ENCODE assay signal across 14 mouse cellular contexts in the genomic region with DNA sequence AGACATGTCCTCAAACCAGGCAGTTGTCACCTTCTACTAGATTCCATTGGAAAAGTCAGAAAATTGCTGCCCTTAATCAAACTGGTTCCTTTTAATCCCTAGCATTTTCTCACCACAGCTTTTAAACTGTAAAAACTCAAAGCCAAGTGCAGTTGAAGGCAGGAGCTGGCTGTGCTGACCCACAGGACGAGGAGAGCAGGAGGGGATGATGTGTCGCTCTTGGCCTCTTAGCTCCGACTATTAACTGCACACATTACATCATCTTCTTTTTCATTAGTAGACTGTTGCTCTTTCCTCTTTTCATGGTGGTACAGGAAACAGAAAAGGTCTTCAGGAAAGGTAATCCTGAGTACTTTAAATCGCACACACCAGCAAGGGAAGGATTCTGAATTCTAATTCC. TPM values are rescaled to one million over a fixed set of nuclear protein-coding genes. Genes with fewer than 3 reads are reported as not detected.
DNase-seq lines count a peak whose midpoint lies in the region; ATAC-seq and TF ChIP-seq lines count a peak whose summit lies in the region.
"Had no signal": no experiment of that assay in that cellular context is flagged by ENCODE, and none has a peak within 500 bp of the region (broad histone marks: within the 10 kb centered on the region; RNA-seq: fewer than 3 reads in every experiment).

No protein-coding gene starts in this region.

- TF ChIP-seq POLR2A in kidney, adult 2 months (IDR thresholded peaks at IDR 0.05; ENCODE audit: low read depth, low read length), result no peak
- TF ChIP-seq POLR2A in ES-Bruce4 (IDR thresholded peaks at IDR 0.05; ENCODE audit: insufficient read depth, low read length), result no peak

- no peak for DNase-seq in kidney, adult 2 months
- DNase-seq in kidney, postnatal 36 days, result no peak
- DNase-seq in right cerebral cortex, adult 18-20 months, result no peak
- no peak for DNase-seq in T-cell, adult 2 months (ENCODE audit: low spot score)
- DNase-seq: cerebellum, adult 9-11 months; liver; thymus, postnatal 4 days had no signal

- 0 out of 2 replicates have a peak overlapping the region, but pooled peaks have one; percentile 46 for H3K27ac ChIP-seq in kidney, adult 2 months (ENCODE audit: insufficient read depth, low read depth, low read length)
- peak overlapping the region; percentile 29 for H3K27ac ChIP-seq in ES-Bruce4 (ENCODE audit: insufficient read depth, low read length)
- peak overlapping the region; percentile 28; the same call in 1 of the 2 replicates for H3K27ac ChIP-seq in embryonic facial prominence, embryonic 13.5 days
- H3K27ac ChIP-seq in intestine, postnatal 0 days (ENCODE audit: low read depth, low read length), result peak overlapping the region; percentile 52
- H3K27ac ChIP-seq: forebrain, embryonic 10.5 days; hindbrain, embryonic 13.5 days; midbrain, embryonic 10.5 days had no signal

- no peak overlapping the region for H3K9ac ChIP-seq in ES-Bruce4 (ENCODE audit: low read depth, poor library complexity, severe bottlenecking)
- no peak overlapping the region for H3K9ac ChIP-seq in embryonic facial prominence, embryonic 13.5 days
- H3K9ac ChIP-seq in intestine, postnatal 0 days (ENCODE audit: low read depth, low read length), result peak overlapping the region; percentile 12; the same call in 1 of the 2 replicates
- H3K9ac ChIP-seq: hindbrain, embryonic 13.5 days had no signal

- H3K4me1 ChIP-seq in kidney, adult 2 months (ENCODE audit: control insufficient read depth, insufficient read depth, low read length), result peaks cover 4% of the 10 kb centered on the region
- H3K4me1 ChIP-seq in ES-Bruce4 (ENCODE audit: control insufficient read depth, insufficient read depth, low read length), result no peaks in the 10 kb centered on the region
- peaks cover 5% of the 10 kb centered on the region; the same call in 1 of the 2 replicates for H3K4me1 ChIP-seq in embryonic facial prominence, embryonic 13.5 days
- 0 out of 2 replicates have a peak, but pooled peaks cover 3% of the 10 kb centered on the region for H3K4me1 ChIP-seq in intestine, postnatal 0 days (replicated peaks; ENCODE audit: control insufficient read depth, insufficient read depth, low read length)
- H3K4me1 ChIP-seq: forebrain, embryonic 10.5 days; midbrain, embryonic 10.5 days had no signal

- no peak overlapping the region for H3K4me3 ChIP-seq in kidney, adult 2 months (ENCODE audit: insufficient read depth, low read depth, low read length)
- H3K4me3 ChIP-seq in ES-Bruce4 (ENCODE audit: low read depth, low read length), result no peak overlapping the region
- no peak overlapping the region for H3K4me3 ChIP-seq in embryonic facial prominence, embryonic 13.5 days
- no peak overlapping the region for H3K4me3 ChIP-seq in intestine, postnatal 0 days (ENCODE audit: low read depth, low read length)
- H3K4me3 ChIP-seq: forebrain, embryonic 10.5 days; hindbrain, embryonic 13.5 days; midbrain, embryonic 10.5 days had no signal

- no peaks in the 10 kb centered on the region for H3K27me3 ChIP-seq in kidney, adult 2 months (replicated peaks; ENCODE audit: control insufficient read depth, insufficient read depth, low read length)
- no peaks in the 10 kb centered on the region for H3K27me3 ChIP-seq in ES-Bruce4 (ENCODE audit: control insufficient read depth, insufficient read depth, low read length, poor library complexity, severe bottlenecking)
- no peaks in the 10 kb centered on the region for H3K27me3 ChIP-seq in embryonic facial prominence, embryonic 13.5 days
- H3K27me3 ChIP-seq in intestine, postnatal 0 days (replicated peaks; ENCODE audit: control insufficient read depth, insufficient read depth, low read length), result no peaks in the 10 kb centered on the region
- H3K27me3 ChIP-seq: hindbrain, embryonic 13.5 days had no signal

- ATAC-seq in embryonic facial prominence, embryonic 13.5 days (ENCODE audit: insufficient number of reproducible peaks, insufficient read depth, low FRiP score, low TSS enrichment, low read depth), result no peak
- 0 out of 2 replicates have a peak, but pooled peaks have one; percentile 34 for ATAC-seq in intestine, postnatal 0 days

- 66% methylated on average over 4 of the region's 4 CpGs for WGBS in kidney, adult 2 months
- 79% methylated on average over 4 of the region's 4 CpGs for WGBS in embryonic facial prominence, embryonic 13.5 days
- WGBS in intestine, postnatal 0 days, result 33% methylated on average over 4 of the region's 4 CpGs

- H3K36me3 ChIP-seq in kidney, adult 2 months (ENCODE audit: control insufficient read depth, insufficient read depth, low read length), result no peaks in the 10 kb centered on the region
- no peaks in the 10 kb centered on the region for H3K36me3 ChIP-seq in ES-Bruce4 (ENCODE audit: control insufficient read depth, insufficient read depth, low read length, poor library complexity, severe bottlenecking)
- H3K36me3 ChIP-seq in embryonic facial prominence, embryonic 13.5 days, result peaks cover 24% of the 10 kb centered on the region; the same call in 1 of the 2 replicates
- H3K36me3 ChIP-seq in intestine, postnatal 0 days (ENCODE audit: control insufficient read depth, insufficient read depth), result peaks cover 33% of the 10 kb centered on the region

- H3K9me3 ChIP-seq in ES-Bruce4 (replicated peaks; ENCODE audit: control insufficient read depth, insufficient read depth, low read length, poor library complexity, severe bottlenecking), result no peaks in the 10 kb centered on the region
- H3K9me3 ChIP-seq in embryonic facial prominence, embryonic 13.5 days, result no peaks in the 10 kb centered on the region
- no peaks in the 10 kb centered on the region for H3K9me3 ChIP-seq in intestine, postnatal 0 days (ENCODE audit: control insufficient read depth)
- H3K9me3 ChIP-seq: forebrain, embryonic 10.5 days; hindbrain, embryonic 13.5 days; midbrain, embryonic 10.5 days had no signal

- no peak overlapping the region for H3K4me2 ChIP-seq in embryonic facial prominence, embryonic 13.5 days
- peak overlapping the region; percentile 9; the same call in 1 of the 2 replicates for H3K4me2 ChIP-seq in intestine, postnatal 0 days (replicated peaks; ENCODE audit: low read depth)
- H3K4me2 ChIP-seq: hindbrain, embryonic 13.5 days had no signal

- TF ChIP-seq EP300 in ES-Bruce4 (IDR thresholded peaks at IDR 0.05; ENCODE audit: insufficient read depth, low read depth, low read length), result no peak

- TF ChIP-seq CTCF in kidney, adult 2 months (conservative IDR thresholded peaks at IDR 0.05; ENCODE audit: insufficient read depth, insufficient read length, low read depth, low read length), result no peak
- no peak for TF ChIP-seq CTCF in ES-Bruce4 (IDR thresholded peaks at IDR 0.05; ENCODE audit: low read depth, low read length)
- no peak for TF ChIP-seq CTCF in intestine, postnatal 0 days (IDR thresholded peaks at IDR 0.05; ENCODE audit: low read depth)

RNA-seq across cellular contexts. Expression of a gene that starts 18.9 kb away (rescaled TPM):
- polyA plus RNA-seq in kidney, adult 2 months (2012; rRNA removed), result 6.2 and 9.0 TPM in 2 replicates
- 116 and 124 TPM in 2 replicates for polyA plus RNA-seq in ES-Bruce4 (2011; ENCODE audit: insufficient read depth, insufficient read length, low read depth, missing spikeins)
- polyA plus RNA-seq in embryonic facial prominence, embryonic 13.5 days (2015; fragmentation: Nextera tagmentation; extraction: Ambion mirVana), result 108 and 114 TPM in 2 replicates
- polyA plus RNA-seq in intestine, postnatal 0 days (2015; fragmentation: Nextera tagmentation; extraction: Ambion mirVana), result 52.7 and 52.8 TPM in 2 replicates

RNA-seq across cellular contexts. Expression of a gene that starts 19.2 kb away (rescaled TPM):
- 36.9 and 38.9 TPM in 2 replicates for polyA plus RNA-seq in kidney, adult 2 months (2012; rRNA removed)
- polyA plus RNA-seq in ES-Bruce4 (2011; ENCODE audit: insufficient read depth, insufficient read length, low read depth, missing spikeins), result 19.8 and 23.7 TPM in 2 replicates
- 16.0 and 20.3 TPM in 2 replicates for polyA plus RNA-seq in embryonic facial prominence, embryonic 13.5 days (2015; fragmentation: Nextera tagmentation; extraction: Ambion mirVana)
- 8.3 and 8.6 TPM in 2 replicates for polyA plus RNA-seq in intestine, postnatal 0 days (2015; fragmentation: Nextera tagmentation; extraction: Ambion mirVana)

RNA-seq across cellular contexts. Expression of a gene that starts 48.1 kb away (rescaled TPM):
- not detected in 2 replicates for polyA plus RNA-seq in kidney, adult 2 months (2012; rRNA removed)
- polyA plus RNA-seq in ES-Bruce4 (2011; ENCODE audit: insufficient read depth, insufficient read length, low read depth, missing spikeins), result not detected in 2 replicates
- not detected in 2 replicates for polyA plus RNA-seq in embryonic facial prominence, embryonic 13.5 days (2015; fragmentation: Nextera tagmentation; extraction: Ambion mirVana)
- 2.3 and 3.2 TPM in 2 replicates for polyA plus RNA-seq in intestine, postnatal 0 days (2015; fragmentation: Nextera tagmentation; extraction: Ambion mirVana)
- polyA plus RNA-seq: forebrain, embryonic 10.5 days; hindbrain, embryonic 13.5 days; midbrain, embryonic 10.5 days; neural tube, embryonic 14.5 days had no signal

RNA-seq across cellular contexts. Expression of a gene that starts 55.5 kb away (rescaled TPM):
- 20.6 and 21.0 TPM in 2 replicates for polyA plus RNA-seq in kidney, adult 2 months (2012; rRNA removed)
- 32.5 and 32.9 TPM in 2 replicates for polyA plus RNA-seq in ES-Bruce4 (2011; ENCODE audit: insufficient read depth, insufficient read length, low read depth, missing spikeins)
- 32.7 and 34.1 TPM in 2 replicates for polyA plus RNA-seq in embryonic facial prominence, embryonic 13.5 days (2015; fragmentation: Nextera tagmentation; extraction: Ambion mirVana)
- 7.8 and 8.4 TPM in 2 replicates for polyA plus RNA-seq in intestine, postnatal 0 days (2015; fragmentation: Nextera tagmentation; extraction: Ambion mirVana)
